21 mouse cellular contexts compared by ENCODE assay signal in genomic region chr3:106484861-106485260, GRCm38 (mm10). TPM values are rescaled to one million over a fixed set of nuclear protein-coding genes. Genes with fewer than 3 reads are reported as not detected.
A peak's percentile ranks its signal among the peaks of the same experiment; 100 is the strongest.
DNase-seq lines count a peak whose midpoint lies in the region; ATAC-seq and TF ChIP-seq lines count a peak whose summit lies in the region.
"Had no signal": no experiment of that assay in that cellular context is flagged by ENCODE, and none has a peak within 500 bp of the region (broad histone marks: within the 10 kb centered on the region; RNA-seq: fewer than 3 reads in every experiment).

No protein-coding gene starts in this region.

- H3K27me3 ChIP-seq in midbrain, embryonic 11.5 days (ENCODE audit: control insufficient read depth, insufficient read depth, low read length): peaks cover 6% of the 10 kb centered on the region; the same call in 1 of the 2 replicates
- H3K27me3 ChIP-seq in midbrain, embryonic 10.5 days (ENCODE audit: low read depth, poor library complexity, severe bottlenecking): peaks cover 26% of the 10 kb centered on the region
- no peaks in the 10 kb centered on the region for H3K27me3 ChIP-seq in stomach, postnatal 0 days (ENCODE audit: control insufficient read depth, insufficient read depth, low read length)
- H3K27me3 ChIP-seq in heart, adult 2 months (ENCODE audit: control insufficient read depth, insufficient read depth, low read length): no peaks in the 10 kb centered on the region
- H3K27me3 ChIP-seq: embryonic facial prominence, embryonic 15.5 days had no signal

- H3K79me2 ChIP-seq in heart, adult 2 months (replicated peaks; ENCODE audit: control insufficient read depth, insufficient read depth, low read length): no peaks in the 10 kb centered on the region

- no peak overlapping the region for H3K27ac ChIP-seq in midbrain, embryonic 11.5 days (ENCODE audit: low read depth, low read length)
- no peak overlapping the region for H3K27ac ChIP-seq in midbrain, embryonic 10.5 days (replicated peaks)
- peak overlapping the region; percentile 69 for H3K27ac ChIP-seq in stomach, postnatal 0 days (replicated peaks)
- H3K27ac ChIP-seq in heart, adult 2 months: no peak overlapping the region
- H3K27ac ChIP-seq: embryonic facial prominence, embryonic 15.5 days; forebrain, embryonic 10.5 days; limb, embryonic 13.5 days; neural tube, embryonic 13.5 days had no signal

- no peaks in the 10 kb centered on the region for H3K36me3 ChIP-seq in midbrain, embryonic 11.5 days (ENCODE audit: control insufficient read depth, insufficient read depth, low read length)
- no peaks in the 10 kb centered on the region for H3K36me3 ChIP-seq in midbrain, embryonic 10.5 days
- no peaks in the 10 kb centered on the region for H3K36me3 ChIP-seq in stomach, postnatal 0 days (ENCODE audit: control insufficient read depth, insufficient read depth, low read length)
- no peaks in the 10 kb centered on the region for H3K36me3 ChIP-seq in heart, adult 2 months (ENCODE audit: control insufficient read depth, insufficient read depth, low read length)
- H3K36me3 ChIP-seq: embryonic facial prominence, embryonic 15.5 days; forebrain, embryonic 10.5 days; limb, embryonic 13.5 days; neural tube, embryonic 13.5 days had no signal

- WGBS in midbrain, embryonic 11.5 days: 98% methylated on average over 3 of the region's 3 CpGs
- 92% methylated on average over 3 of the region's 3 CpGs for WGBS in midbrain, embryonic 10.5 days
- 74% methylated on average over 3 of the region's 3 CpGs for WGBS in stomach, postnatal 0 days
- WGBS in heart, adult 2 months: 87% methylated on average over 3 of the region's 3 CpGs

- H3K9ac ChIP-seq in midbrain, embryonic 11.5 days (ENCODE audit: low read length): no peak overlapping the region
- H3K9ac ChIP-seq in stomach, postnatal 0 days (ENCODE audit: low read length): no peak overlapping the region
- no peak overlapping the region for H3K9ac ChIP-seq in heart, adult 2 months (ENCODE audit: low read depth, low read length)
- H3K9ac ChIP-seq: embryonic facial prominence, embryonic 15.5 days; limb, embryonic 13.5 days; neural tube, embryonic 13.5 days had no signal

- H3K9me3 ChIP-seq in midbrain, embryonic 11.5 days (ENCODE audit: control insufficient read depth, low read length): no peaks in the 10 kb centered on the region
- H3K9me3 ChIP-seq in midbrain, embryonic 10.5 days (replicated peaks): no peaks in the 10 kb centered on the region
- H3K9me3 ChIP-seq in stomach, postnatal 0 days (ENCODE audit: control insufficient read depth, low read length): no peaks in the 10 kb centered on the region
- H3K9me3 ChIP-seq: embryonic facial prominence, embryonic 15.5 days; forebrain, embryonic 10.5 days; limb, embryonic 13.5 days; neural tube, embryonic 13.5 days had no signal

- TF ChIP-seq EP300 in stomach, postnatal 0 days (optimal IDR thresholded peaks at IDR 0.05): no peak
- TF ChIP-seq EP300 in heart, adult 2 months (IDR thresholded peaks at IDR 0.05; ENCODE audit: insufficient read depth, low read depth, low read length): no peak

- intact Hi-C loops in heart, adult 2 months (cut with DNase I): loop anchor here (5.0 kb wide), 1 partner anchor 72 kb away; no protein-coding TSS in a partner anchor

- no peak overlapping the region for H3K4me2 ChIP-seq in midbrain, embryonic 11.5 days
- H3K4me2 ChIP-seq in stomach, postnatal 0 days (replicated peaks; ENCODE audit: low read depth): no peak overlapping the region
- H3K4me2 ChIP-seq: embryonic facial prominence, embryonic 15.5 days; limb, embryonic 13.5 days; neural tube, embryonic 13.5 days had no signal

- DNase-seq in midbrain, embryonic 11.5 days (ENCODE audit: low spot score, missing footprints): peak; percentile 14
- DNase-seq in midbrain, embryonic 10.5 days (ENCODE audit: low spot score): no peak
- DNase-seq in stomach, postnatal 0 days (ENCODE audit: low spot score): no peak
- no peak for DNase-seq in cerebellum, adult 9-10 months
- DNase-seq in heart, adult 2 months: no peak
- DNase-seq: adrenal gland, postnatal 10 days; cerebellum, adult 8-10 months; gastrocnemius, postnatal 25 days; heart, postnatal 4 days; kidney, adult 8-10 months; kidney, postnatal 25 days; layer of hippocampus, adult 9-11 months; lung, adult 18-20 months; right cerebral cortex, postnatal 14 days had no signal

- H3K4me1 ChIP-seq in midbrain, embryonic 11.5 days (ENCODE audit: control insufficient read depth, insufficient read depth, low read length): 0 out of 2 replicates have a peak, but pooled peaks cover 6% of the 10 kb centered on the region
- peaks cover 11% of the 10 kb centered on the region for H3K4me1 ChIP-seq in midbrain, embryonic 10.5 days
- no peaks in the 10 kb centered on the region; the same call in 1 of the 2 replicates for H3K4me1 ChIP-seq in stomach, postnatal 0 days (replicated peaks; ENCODE audit: control insufficient read depth, insufficient read depth)
- H3K4me1 ChIP-seq in heart, adult 2 months (ENCODE audit: control insufficient read depth, insufficient read depth, low read length): peaks cover 4% of the 10 kb centered on the region

- no peak for TF ChIP-seq CTCF in stomach, postnatal 0 days (IDR thresholded peaks at IDR 0.05; ENCODE audit: low read depth)
- TF ChIP-seq CTCF in heart, adult 2 months (IDR thresholded peaks at IDR 0.05): no peak

- TF ChIP-seq POLR2A in heart, adult 2 months (IDR thresholded peaks at IDR 0.05; ENCODE audit: insufficient read depth, low read depth, low read length): no peak

- ATAC-seq in midbrain, embryonic 11.5 days (ENCODE audit: low FRiP score): no peak
- ATAC-seq in common myeloid progenitor, adult 5-6 weeks (replicated peaks; ENCODE audit: low read depth, poor library complexity, severe bottlenecking): peak; percentile 15
- peak; percentile 34 for ATAC-seq in megakaryocyte, adult 5-6 weeks (ENCODE audit: poor library complexity, severe bottlenecking)
- no peak for ATAC-seq in stomach, postnatal 0 days (ENCODE audit: low FRiP score, low TSS enrichment)
- ATAC-seq: hindbrain, embryonic 16.5 days had no signal

- no peak overlapping the region for H3K4me3 ChIP-seq in midbrain, embryonic 11.5 days (ENCODE audit: low read depth, low read length)
- no peak overlapping the region for H3K4me3 ChIP-seq in midbrain, embryonic 10.5 days
- no peak overlapping the region for H3K4me3 ChIP-seq in stomach, postnatal 0 days (ENCODE audit: low read depth, low read length)
- H3K4me3 ChIP-seq in heart, adult 2 months: no peak overlapping the region
- H3K4me3 ChIP-seq: embryonic facial prominence, embryonic 15.5 days; forebrain, embryonic 10.5 days; limb, embryonic 13.5 days; neural tube, embryonic 13.5 days had no signal

RNA-seq across cellular contexts. Expression of gene Dennd2d, which starts 2.7 kb away (rescaled TPM):
- 0.72 and 0.80 TPM in 2 replicates for polyA plus RNA-seq in midbrain, embryonic 11.5 days (2014; fragmentation: Nextera tagmentation; extraction: Ambion mirVana)
- 0.64 and 0.65 TPM in 2 replicates for polyA plus RNA-seq in midbrain, embryonic 10.5 days (2016; fragmentation: Nextera tagmentation; extraction: Ambion mirVana)
- total RNA-seq in common myeloid progenitor, adult 5-6 weeks (2017): 16.2 and 18.0 TPM in 2 replicates
- 10.6 and 14.0 TPM in 2 replicates for total RNA-seq in megakaryocyte, adult 5-6 weeks (2015)
- total RNA-seq in megakaryocyte, adult 5-6 weeks (2017): 20.3 and 20.7 TPM in 2 replicates
- 27.7 and 31.4 TPM in 2 replicates for polyA plus RNA-seq in stomach, postnatal 0 days (2015; fragmentation: Nextera tagmentation; extraction: Ambion mirVana)
- total RNA-seq in heart, adult 2 months (2021): under 1 TPM; 0.45 to 0.57 TPM
- 0.91 and 1.9 TPM in 2 replicates for polyA plus RNA-seq in heart, adult 2 months (2012; rRNA removed)

Comparison
In these comparisons a context has a peak if more than half of its experiments do, and no peak if none do; other contexts are left out.
1. ATAC-seq: peak in common myeloid progenitor, adult 5-6 weeks (single experiment) and megakaryocyte, adult 5-6 weeks (single experiment); none in midbrain, embryonic 11.5 days (single experiment) and stomach, postnatal 0 days (single experiment).